Mouse (Mus musculus) heart, embryonic 16.5 days (tissue): ENCODE measurements around the gene Btf3. TPM values are rescaled to one million over a fixed set of nuclear protein-coding genes. Genes with fewer than 3 reads are reported as not detected.

Source experiments
- ATAC-seq: fragments of 200-750 bp; cut with Nextera tagmentation; replicated peaks from 2 replicates; pipeline ENCODE4 v1.8.0; 2017; ENCODE audit warnings: moderate number of reproducible peaks; ENCODE audit not compliant: insufficient read depth, low FRiP score; ENCODE audit errors: extremely low read depth
- H3K27ac ChIP-seq: fragments of 300-500 bp; sonication (generic); 2 replicates; pipeline ENCODE4 v1.5.1; 2014; ENCODE audit warnings: mild to moderate bottlenecking, low read length, control low read depth, moderate library complexity
- H3K27me3 ChIP-seq: fragments of 300-500 bp; sonication (generic); 2 replicates; pipeline ENCODE4 v1.6.1; 2014; ENCODE audit warnings: low read length, mixed read lengths; ENCODE audit not compliant: control insufficient read depth, insufficient read depth
- H3K36me3 ChIP-seq: fragments of 300-500 bp; sonication (generic); 2 replicates; pipeline ENCODE4 v1.6.1; 2014; ENCODE audit not compliant: control insufficient read depth, insufficient read depth
- H3K4me1 ChIP-seq: fragments of 300-500 bp; sonication (generic); 2 replicates; pipeline ENCODE4 v1.6.1; 2014; ENCODE audit warnings: low read length, mixed read lengths; ENCODE audit not compliant: control insufficient read depth, insufficient read depth
- H3K4me2 ChIP-seq: fragments of 300-500 bp; sonication (generic); 2 replicates; pipeline ENCODE4 v1.6.1; 2014; ENCODE audit warnings: low read depth, mild to moderate bottlenecking, control low read depth, low read length
- H3K4me3 ChIP-seq: fragments of 300-500 bp; sonication (generic); 2 replicates; pipeline ENCODE4 v1.5.1; 2014; ENCODE audit warnings: mild to moderate bottlenecking, control low read depth, low read length
- H3K9ac ChIP-seq: fragments of 300-500 bp; sonication (generic); 2 replicates; pipeline ENCODE4 v1.6.1; 2014; ENCODE audit warnings: low read length, control low read depth
- H3K9me3 ChIP-seq: fragments of 300-500 bp; sonication (generic); replicated peaks from 2 replicates; pipeline ENCODE4 v1.6.1; 2016; ENCODE audit warnings: low read length; ENCODE audit not compliant: control insufficient read depth
- WGBS: fragments of 180-500 bp; shearing (Covaris S2); extraction: QIAGEN DNeasy Blood & Tissue Kit; methylation state at CpG from one replicate; pipeline ENCODE4 v1.1.7; 2014; 5-methylcytosine and 5-hydroxymethylcytosine counted together
- polyA plus RNA-seq: library from polyadenylated mRNA; unstranded; fragments of >200 nt; fragmentation: Nextera tagmentation; extraction: Ambion mirVana; gene quantifications from 2 replicates; pipeline ENCODE4 v1.2.1, GENCODE M21; 2015

Btf3 gene
- polyA plus RNA-seq, 1 experiment from 2014 or later = 369 TPM

DNA sequence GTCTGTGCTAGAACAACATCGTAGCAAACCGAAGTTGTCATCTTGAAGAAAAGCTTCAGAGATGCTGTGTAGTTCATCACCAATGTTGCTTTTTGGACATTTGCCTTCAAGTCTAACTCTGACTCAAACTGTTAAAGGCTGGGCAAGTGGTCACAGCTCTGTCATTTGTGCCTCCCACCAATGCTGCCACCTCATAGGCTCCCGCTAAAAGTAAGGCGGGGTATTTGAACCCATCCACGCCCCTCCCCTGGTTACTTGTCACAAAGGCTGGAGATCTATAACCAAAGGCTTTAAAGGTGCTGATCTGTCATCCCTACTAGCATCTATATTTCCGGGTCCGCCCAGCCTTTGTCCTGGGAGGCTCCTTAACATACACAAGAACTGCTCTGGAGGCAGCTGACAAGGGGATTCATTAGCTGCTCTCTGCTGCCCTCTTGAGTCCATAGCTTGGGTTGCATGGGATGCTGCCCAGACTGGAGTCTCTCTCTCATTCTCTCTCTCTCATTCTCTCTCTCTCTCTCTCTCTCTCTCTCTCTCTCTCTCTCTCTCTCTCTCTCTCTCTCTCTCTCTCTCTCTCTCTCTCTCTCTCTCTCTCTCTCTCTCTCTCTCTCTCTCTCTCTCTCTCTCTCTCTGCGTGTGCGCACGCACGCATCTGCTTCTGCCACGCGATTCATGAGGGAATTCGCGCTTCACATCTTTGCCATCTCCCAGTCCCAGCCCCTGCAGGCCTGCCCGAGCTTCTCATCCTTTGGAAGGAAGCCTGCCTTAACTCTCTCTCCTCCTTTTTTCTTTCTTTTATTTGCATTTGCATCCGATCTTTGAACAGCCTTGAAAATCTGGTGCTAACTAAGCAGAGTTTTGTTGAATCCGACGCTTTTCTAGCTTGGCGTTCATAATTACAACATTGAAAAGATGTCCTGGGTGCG, 17.7 kb downstream of the Btf3 start:
- Histone ChIP-seq H3K4me3 (peak overlapping the region; percentile 17; the same call in 1 of the 2 replicates), H3K27ac (no peak overlapping the region), H3K4me1 (no peaks in the 10 kb centered on the region; the same call in 1 of the 2 replicates), H3K36me3 (no peaks in the 10 kb centered on the region), H3K27me3 (no peaks in the 10 kb centered on the region), H3K9ac (no peak overlapping the region), H3K4me2 (peak overlapping the region; percentile 41), H3K9me3 (no peaks in the 10 kb centered on the region)
- peak; percentile 64 for ATAC-seq
- 52% methylated on average over 21 of the region's 21 CpGs for WGBS

DNA sequence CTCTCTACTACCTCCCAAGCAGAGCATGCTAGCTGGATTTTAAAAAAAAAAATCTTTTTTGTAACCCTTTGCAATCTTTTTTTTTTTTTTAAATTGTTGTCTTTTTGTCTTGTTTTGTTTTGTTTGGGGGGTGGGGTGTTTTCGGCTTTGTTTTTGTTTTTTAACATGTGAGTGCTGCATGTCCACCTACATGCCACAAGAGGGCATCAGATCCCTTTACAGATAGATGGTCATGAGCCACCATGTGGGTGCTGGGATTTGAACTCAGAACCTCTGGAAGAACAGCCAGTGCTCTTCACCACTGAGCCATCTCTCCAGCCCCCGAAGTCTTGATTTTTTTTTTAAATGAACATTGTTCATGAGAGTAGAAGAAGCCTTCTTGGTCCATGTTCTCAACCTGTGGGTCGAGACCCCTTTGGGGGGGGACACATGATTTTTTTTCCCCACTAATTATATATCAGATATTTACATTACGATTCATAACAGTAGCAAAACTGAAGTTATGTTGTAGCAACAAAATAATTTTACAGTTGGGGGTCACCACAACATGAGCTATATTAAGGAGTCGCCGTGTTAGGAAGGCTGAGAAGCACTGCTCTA, 18.8 kb downstream of the Btf3 start:
- H3K27ac ChIP-seq = no peak overlapping the region
- H3K36me3 ChIP-seq = no peaks in the 10 kb centered on the region
- WGBS = 89% methylated on average over 6 of the region's 6 CpGs
- H3K9me3 ChIP-seq = no peaks in the 10 kb centered on the region
- no peak overlapping the region for H3K9ac ChIP-seq
- no peak for ATAC-seq
- H3K27me3 ChIP-seq = no peaks in the 10 kb centered on the region
- H3K4me1 ChIP-seq = no peaks in the 10 kb centered on the region; the same call in 1 of the 2 replicates
- no peak overlapping the region for H3K4me3 ChIP-seq
- H3K4me2 ChIP-seq = no peak overlapping the region

DNA sequence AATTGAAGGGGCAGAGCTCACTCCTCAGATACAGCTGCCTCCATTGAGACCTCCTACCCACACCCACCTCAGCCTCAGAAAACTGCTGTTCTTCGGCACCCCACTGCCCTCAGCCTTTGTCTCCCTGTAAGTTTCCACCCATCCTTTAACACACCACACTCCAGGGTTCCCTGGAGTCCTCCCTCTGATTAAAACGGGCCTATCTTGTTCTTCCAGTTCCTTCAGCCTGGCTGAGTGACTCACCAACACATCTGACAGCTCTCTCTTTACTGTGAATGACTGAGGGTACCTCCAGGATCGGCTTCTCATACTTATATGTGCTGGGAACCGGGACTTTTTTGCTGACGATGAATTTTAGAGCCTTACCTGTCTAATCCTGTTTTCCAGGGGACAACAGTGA, 20.7 kb downstream of the Btf3 start:
- H3K27me3 ChIP-seq = no peaks in the 10 kb centered on the region
- H3K9me3 ChIP-seq = no peaks in the 10 kb centered on the region
- H3K36me3 ChIP-seq = no peaks in the 10 kb centered on the region
- H3K4me2 ChIP-seq = no peak overlapping the region
- H3K4me3 ChIP-seq = no peak overlapping the region
- 48% methylated on average over 5 of the region's 5 CpGs for WGBS
- no peak overlapping the region for H3K27ac ChIP-seq
- no peak for ATAC-seq
- H3K4me1 ChIP-seq = no peaks in the 10 kb centered on the region; the same call in 1 of the 2 replicates
- no peak overlapping the region for H3K9ac ChIP-seq

DNA sequence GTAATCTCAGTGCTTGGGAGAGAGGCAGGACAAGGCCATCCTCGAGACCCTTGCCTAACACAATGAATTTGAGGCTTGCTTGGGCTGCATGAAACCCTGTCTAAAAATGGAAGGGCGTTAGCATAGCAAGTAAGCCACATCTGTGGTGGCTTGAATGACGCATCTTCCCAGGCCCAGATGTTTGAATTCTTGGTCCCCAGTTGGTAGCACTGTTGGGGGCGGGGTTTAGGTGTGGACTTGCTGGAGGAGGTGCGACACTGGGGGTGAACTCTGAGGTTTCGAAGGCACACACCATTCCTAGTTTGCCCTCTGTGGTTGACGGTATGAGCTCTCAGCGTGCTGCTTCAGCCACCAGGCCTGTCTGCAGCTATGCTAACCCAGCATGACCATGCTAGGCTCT, 25.1 kb downstream of the Btf3 start:
- no peak overlapping the region for H3K4me2 ChIP-seq
- no peak overlapping the region for H3K27ac ChIP-seq
- H3K9ac ChIP-seq = no peak overlapping the region
- H3K4me3 ChIP-seq = no peak overlapping the region
- no peak for ATAC-seq
- no peaks in the 10 kb centered on the region for H3K36me3 ChIP-seq
- WGBS = 77% methylated on average over 8 of the region's 8 CpGs
- H3K27me3 ChIP-seq = no peaks in the 10 kb centered on the region
- H3K4me1 ChIP-seq = no peaks in the 10 kb centered on the region
- no peaks in the 10 kb centered on the region for H3K9me3 ChIP-seq

DNA sequence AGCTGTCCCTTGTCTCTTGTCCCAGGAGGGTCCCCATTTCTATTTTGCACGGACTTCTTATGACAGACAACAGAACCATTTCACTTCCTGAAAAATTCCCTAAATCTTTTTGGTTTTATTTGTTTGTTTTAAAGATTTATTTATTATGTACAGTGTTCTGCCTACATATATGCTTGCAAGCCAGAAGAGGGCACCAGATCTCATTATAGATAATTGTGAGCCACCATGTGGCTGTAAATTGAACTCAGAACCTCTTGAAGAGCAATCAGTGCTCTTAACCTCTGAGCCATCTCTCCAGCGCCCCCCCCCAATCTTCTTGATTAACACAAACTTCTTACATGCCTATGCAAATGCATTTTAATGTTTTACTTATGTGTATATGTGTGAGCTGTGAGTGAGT, 26.1 kb downstream of the Btf3 start:
- Histone ChIP-seq H3K36me3 (no peaks in the 10 kb centered on the region), H3K4me1 (no peaks in the 10 kb centered on the region), H3K9ac (no peak overlapping the region), H3K4me3 (no peak overlapping the region), H3K9me3 (no peaks in the 10 kb centered on the region), H3K27ac (no peak overlapping the region), H3K27me3 (no peaks in the 10 kb centered on the region), H3K4me2 (no peak overlapping the region)
- 28% methylated on average over 2 of the region's 2 CpGs for WGBS
- no peak for ATAC-seq

DNA sequence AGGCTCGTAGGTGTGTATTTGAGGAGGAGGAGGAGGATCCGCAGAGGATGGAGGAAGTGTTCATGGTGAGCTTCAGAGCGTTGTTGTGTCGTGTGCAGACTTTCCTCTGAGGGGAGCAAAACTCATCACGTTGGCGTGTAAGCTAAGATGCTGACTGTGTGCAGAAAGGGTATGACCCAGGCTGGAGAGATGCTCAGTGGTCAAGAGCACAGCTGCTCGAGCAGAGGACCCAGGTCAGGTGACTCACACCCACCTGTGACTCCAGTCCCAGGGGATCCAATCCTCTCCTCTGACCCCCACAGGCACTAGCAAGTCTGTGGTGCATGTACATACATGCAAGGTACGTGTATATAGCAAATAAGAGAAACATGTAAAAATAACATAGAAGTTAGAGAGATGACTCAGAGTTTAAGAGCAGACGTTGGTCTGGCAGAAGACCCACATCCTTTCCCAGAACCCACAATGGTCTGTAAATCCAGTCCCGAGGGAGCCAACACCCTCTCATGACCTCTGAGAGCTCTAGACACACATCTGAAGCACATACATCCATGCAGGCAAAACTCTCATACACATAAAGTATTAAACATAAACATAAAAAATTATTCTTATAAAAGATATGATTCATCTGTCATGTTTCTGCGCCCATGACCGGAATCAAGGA, 35.7 kb downstream of the Btf3 start:
- H3K4me3 ChIP-seq = no peak overlapping the region
- no peaks in the 10 kb centered on the region for H3K36me3 ChIP-seq
- ATAC-seq = no peak
- H3K27me3 ChIP-seq = no peaks in the 10 kb centered on the region
- no peaks in the 10 kb centered on the region for H3K9me3 ChIP-seq
- no peak overlapping the region for H3K4me2 ChIP-seq
- H3K4me1 ChIP-seq = peaks cover 1% of the 10 kb centered on the region
- H3K9ac ChIP-seq = no peak overlapping the region
- no peak overlapping the region for H3K27ac ChIP-seq
- 67% methylated on average over 12 of the region's 12 CpGs for WGBS

DNA sequence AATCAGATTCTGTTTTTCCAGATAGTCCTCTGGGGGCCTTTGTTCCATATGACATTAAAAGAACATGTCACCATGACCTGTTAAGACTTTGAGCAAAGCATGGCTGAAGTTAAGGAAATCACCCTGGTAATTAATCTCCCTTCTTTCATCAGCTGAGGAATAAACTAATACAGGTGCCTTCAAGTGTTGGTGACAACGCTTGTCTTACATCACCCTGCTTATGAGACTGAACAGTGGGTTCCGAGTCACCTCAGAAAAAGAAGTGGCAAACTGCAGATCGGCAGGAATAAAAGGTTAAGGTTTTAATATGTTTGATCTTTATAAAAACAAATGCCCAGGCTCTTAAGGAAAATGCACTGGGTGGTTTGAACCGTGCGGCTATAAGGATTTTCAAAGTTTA, 37.1 kb downstream of the Btf3 start, which contains the start of gene Gm21976:
Gene Gm21976 (plus strand): TSS at position 202 of the 400 bp plus-strand sequence.
- Histone ChIP-seq H3K4me1 (peaks cover 3% of the 10 kb centered on the region), H3K36me3 (0 out of 2 replicates have a peak, but pooled peaks cover 2% of the 10 kb centered on the region), H3K4me2 (no peak within 1 kb of the TSS), H3K27me3 (no peaks in the 10 kb centered on the region), H3K4me3 (no peak within 1 kb of the TSS), H3K9ac (no peak within 1 kb of the TSS), H3K27ac (no peak within 1 kb of the TSS), H3K9me3 (no peaks in the 10 kb centered on the region)
- WGBS = 82% methylated on average over 5 of the region's 5 CpGs
- no peak for ATAC-seq

DNA sequence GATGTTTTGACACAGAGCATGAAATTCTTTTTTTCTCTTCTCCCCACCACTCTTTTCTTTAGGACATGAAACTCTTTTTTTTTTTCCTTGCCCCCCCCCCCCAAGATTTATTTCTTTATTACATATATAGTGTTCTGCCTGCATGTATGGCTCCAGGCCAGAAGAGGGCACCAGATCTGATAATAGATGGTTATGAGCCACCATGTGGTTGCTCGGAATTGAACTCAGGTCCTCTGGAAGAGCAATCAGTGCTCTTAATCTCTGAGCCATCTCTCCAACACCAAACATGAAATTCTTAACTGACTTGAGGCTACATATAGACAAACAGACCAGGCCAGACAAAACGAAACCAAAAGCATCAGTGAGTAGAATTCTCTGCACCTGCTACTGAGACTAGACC, 39.3 kb downstream of the Btf3 start:
- Histone ChIP-seq H3K9ac (no peak overlapping the region), H3K4me2 (no peak overlapping the region), H3K27ac (no peak overlapping the region), H3K9me3 (no peaks in the 10 kb centered on the region), H3K4me1 (peaks cover 3% of the 10 kb centered on the region), H3K36me3 (peaks cover 16% of the 10 kb centered on the region), H3K27me3 (no peaks in the 10 kb centered on the region), H3K4me3 (no peak overlapping the region)
- WGBS = 85% methylated on average over 2 of the region's 2 CpGs
- no peak for ATAC-seq

DNA sequence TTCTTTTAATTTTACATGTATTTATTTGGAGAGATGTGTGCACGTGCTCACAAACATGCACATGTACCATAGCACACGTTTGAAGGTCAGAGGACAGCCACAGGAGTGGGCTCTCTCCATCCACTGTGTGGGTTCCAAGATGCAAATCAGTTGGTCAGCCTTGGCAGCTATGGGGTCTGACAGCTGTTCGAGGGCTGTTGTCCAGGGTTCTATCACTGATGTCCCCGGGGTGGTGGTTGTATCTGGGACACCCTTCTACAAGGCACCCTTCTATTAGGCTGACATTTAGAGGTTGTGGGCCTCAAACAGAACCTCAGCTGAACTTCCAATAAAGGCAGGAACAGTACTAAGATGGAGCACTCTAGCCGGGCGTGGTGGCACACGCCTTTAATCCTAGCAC, 40.6 kb downstream of the Btf3 start:
- Histone ChIP-seq H3K4me3 (no peak overlapping the region), H3K27me3 (no peaks in the 10 kb centered on the region), H3K36me3 (peaks cover 25% of the 10 kb centered on the region), H3K4me1 (peaks cover 3% of the 10 kb centered on the region), H3K9me3 (no peaks in the 10 kb centered on the region), H3K27ac (peak overlapping the region; percentile 1), H3K9ac (no peak overlapping the region), H3K4me2 (no peak overlapping the region)
- no peak for ATAC-seq
- 87% methylated on average over 7 of the region's 7 CpGs for WGBS
